Mouse (Mus musculus) frontal cortex, adult (tissue): ENCODE measurements at regions not wholly inside any gene's neighbourhood (a gene's known extent, or its start where the extent isn't known, plus 50 kb on each side); places are given as distances from the start of the nearest gene placed in this dataset.

Experiments
- ATAC-seq: cut with Nextera tagmentation; 2 replicates; pipeline ENCODE4 v1.9.2; 2017; ENCODE audit warnings: mild to moderate bottlenecking, moderate library complexity, mixed read lengths; ENCODE audit not compliant: low TSS enrichment

- no peak for ATAC-seq
Measured at GRCm38 (mm10) chr12:117430886-117431285, 85.4 kb upstream of the Rapgef5 start.

GRCm38 (mm10) chr12:117432788-117433187 is 83.5 kb upstream of the Rapgef5 start:
- ATAC-seq, result no peak

- ATAC-seq, result no peak
Measured at GRCm38 (mm10) chr12:117437011-117437410, 79.3 kb upstream of the Rapgef5 start.

- peak; percentile 90 for ATAC-seq
Measured at GRCm38 (mm10) chr12:117439015-117439605, 77.2 kb upstream of the Rapgef5 start.

GRCm38 (mm10) chr12:117444247-117444989 is 71.9 kb upstream of the Rapgef5 start:
- ATAC-seq, result no peak

- ATAC-seq, result no peak
Measured at GRCm38 (mm10) chr12:117447223-117447622, 69.1 kb upstream of the Rapgef5 start.

GRCm38 (mm10) chr12:117447843-117448728 is 68.2 kb upstream of the Rapgef5 start:
- ATAC-seq, result no peak

- no peak for ATAC-seq
Measured at GRCm38 (mm10) chr12:117449080-117449479, 67.2 kb upstream of the Rapgef5 start.

GRCm38 (mm10) chr12:117450106-117450505 is 66.2 kb upstream of the Rapgef5 start:
- ATAC-seq, result no peak

- ATAC-seq, result no peak
Measured at GRCm38 (mm10) chr12:117450871-117451270, 65.4 kb upstream of the Rapgef5 start.

GRCm38 (mm10) chr12:117451441-117451840 is 64.8 kb upstream of the Rapgef5 start:
- no peak for ATAC-seq

- peak; percentile 85 for ATAC-seq
Measured at GRCm38 (mm10) chr12:117455800-117456199, 60.5 kb upstream of the Rapgef5 start.

GRCm38 (mm10) chr12:117458132-117459070 is 57.9 kb upstream of the Rapgef5 start:
- ATAC-seq, result no peak

- ATAC-seq, result no peak
Measured at GRCm38 (mm10) chr12:117459541-117459940, 56.7 kb upstream of the Rapgef5 start.

GRCm38 (mm10) chr12:117465206-117465605 is 51.1 kb upstream of the Rapgef5 start:
- ATAC-seq, result no peak

GRCm38 (mm10) chr12:117465998-117466397 is 50.3 kb upstream of the Rapgef5 start:
- ATAC-seq, result peak; percentile 78
